9 mouse cellular contexts compared by ENCODE assay signal in genomic region chr12:113487693-113488092, GRCm38 (mm10). TPM values are rescaled to one million over a fixed set of nuclear protein-coding genes. Genes with fewer than 3 reads are reported as not detected.
DNase-seq lines count a peak whose midpoint lies in the region; TF ChIP-seq lines count a peak whose summit lies in the region.
"Not testable (repeated sequence)": the region's sequence is repeated elsewhere in the genome, so short reads cannot be mapped to it uniquely, and the experiment has no call there.
"Had no signal": no experiment of that assay in that cellular context is flagged by ENCODE, and none has a peak within 500 bp of the region (broad histone marks: within the 10 kb centered on the region; RNA-seq: fewer than 3 reads in every experiment).

No protein-coding gene starts in this region.

- not testable (repeated sequence) for H3K9ac ChIP-seq in MEL (ENCODE audit: control insufficient read depth, low read depth, low read length, poor library complexity, severe bottlenecking)

- peak; percentile 85 to 90 (median 87) for TF ChIP-seq CTCF in MEL (IDR thresholded peaks at IDR 0.05 in 2 of 3, conservative IDR thresholded peaks at IDR 0.05 in 1 of 3; ENCODE audit: control insufficient read depth in 1 of 3, insufficient read depth in 1 of 3, low read depth in 2 of 3, low read length in 3 of 3, poor library complexity in 1 of 3, severe bottlenecking in 1 of 3)

- not testable (repeated sequence) for H3K4me3 ChIP-seq in MEL (ENCODE audit: control insufficient read depth in 1 of 2, insufficient read depth in 1 of 2, low read depth in 2 of 2, low read length in 2 of 2)

- TF ChIP-seq EP300 in MEL (IDR thresholded peaks at IDR 0.05; ENCODE audit: low read depth in 1 of 2, low read length in 2 of 2): not testable (repeated sequence)

- not testable (repeated sequence) for H3K4me1 ChIP-seq in MEL (ENCODE audit: control insufficient read depth in 1 of 2, insufficient read depth in 2 of 2, low read length in 2 of 2)

- peak; percentile 79 for DNase-seq in MEL (ENCODE audit: low read depth, low spot score)
- peak; percentile 9 for DNase-seq in cerebellum, adult 11-12 months
- peak; percentile 15 to 81 for DNase-seq in frontal cortex, adult 2 months (ENCODE audit: extremely low spot score in 1 of 2, low spot score in 1 of 2)
- peak; percentile 87 for DNase-seq in induced T-regulatory cell, adult 2 months (ENCODE audit: low read depth)
- DNase-seq in layer of hippocampus, postnatal 25 days (ENCODE audit: extremely low spot score in 1 of 2, low spot score in 1 of 2): peak; percentile 55 to 64
- DNase-seq in lung, postnatal 14 days: peak; percentile 65
- peak; percentile 62 for DNase-seq in right cerebral cortex, adult 18-20 months
- DNase-seq in thymus, postnatal 25 days: peak; percentile 88

- TF ChIP-seq RAD21 in MEL (IDR thresholded peaks at IDR 0.05; ENCODE audit: low read depth, low read length): peak; percentile 84

- not testable (repeated sequence) for H3K36me3 ChIP-seq in MEL (ENCODE audit: control insufficient read depth in 1 of 2, insufficient read depth in 2 of 2, low read length in 2 of 2)

- not testable (repeated sequence) for H3K9me3 ChIP-seq in MEL (replicated peaks; ENCODE audit: insufficient read depth, low read length)

- H3K27ac ChIP-seq in MEL (ENCODE audit: control insufficient read depth, low read depth, low read length): not testable (repeated sequence)

- not testable (repeated sequence) for H3K79me2 ChIP-seq in MEL (ENCODE audit: control insufficient read depth, insufficient read depth, low read length, poor library complexity)

- not testable (repeated sequence) for H3K27me3 ChIP-seq in MEL (ENCODE audit: control insufficient read depth in 1 of 2, insufficient read depth in 2 of 2, low read length in 2 of 2)

- not testable (repeated sequence) for TF ChIP-seq POLR2A in MEL (IDR thresholded peaks at IDR 0.05; ENCODE audit: control insufficient read depth in 1 of 2, insufficient read depth in 1 of 2, low read depth in 1 of 2, low read length in 2 of 2, poor library complexity in 1 of 2)

TF ChIP-seq in MEL, 35 proteins besides CTCF, POLR2A, EP300 and RAD21:
- peak; percentile 83 for TF ChIP-seq SMC3 (IDR thresholded peaks at IDR 0.05; ENCODE audit: low read depth, low read length)
- TF ChIP-seq ZC3H11A (IDR thresholded peaks at IDR 0.05; ENCODE audit: low read depth, low read length): peak; percentile 73
TF ChIP-seq in MEL: peak in this region for 2; not testable (repeated sequence) for 33.

RNA-seq across cellular contexts. Expression of gene Adam6b, which starts 1.6 kb away (rescaled TPM):
- total RNA-seq in MEL (2012; rRNA removed): not detected in 2 replicates
- not detected for polyA plus RNA-seq in MEL (2012; ENCODE audit: insufficient read depth in 1 of 2, insufficient read length in 2 of 2, low read depth in 1 of 2, low replicate concordance in 2 of 2, missing spikeins in 1 of 2)
- not detected in 2 replicates for polyA plus RNA-seq in frontal cortex, adult 2 months (2012; rRNA removed)
- total RNA-seq in layer of hippocampus, postnatal 25 days (2021): not detected
- polyA plus RNA-seq: liver, embryonic 15.5 days had no signal

RNA-seq across cellular contexts. Expression of gene Adam6a, which starts 56.0 kb away (rescaled TPM):
- total RNA-seq in MEL (2012; rRNA removed): not detected in 2 replicates
- not detected for polyA plus RNA-seq in MEL (2012; ENCODE audit: insufficient read depth in 1 of 2, insufficient read length in 2 of 2, low read depth in 1 of 2, low replicate concordance in 2 of 2, missing spikeins in 1 of 2)
- not detected in 2 replicates for polyA plus RNA-seq in frontal cortex, adult 2 months (2012; rRNA removed)
- total RNA-seq in layer of hippocampus, postnatal 25 days (2021): not detected
- polyA plus RNA-seq: liver, embryonic 15.5 days had no signal

Comparison
In these comparisons a context has a peak if more than half of its experiments do, and no peak if none do; other contexts are left out.
1. DNase-seq: peak in every context shown above with its lines; median percentile 88 in thymus, postnatal 25 days; 87 in induced T-regulatory cell, adult 2 months; 79 in MEL; 65 in lung, postnatal 14 days; 62 in right cerebral cortex, adult 18-20 months; 60 in layer of hippocampus, postnatal 25 days; 48 in frontal cortex, adult 2 months; 9 in cerebellum, adult 11-12 months.